Mouse (Mus musculus): ENCODE measurements around the gene Slc12a6. TPM values are rescaled to one million over a fixed set of nuclear protein-coding genes. Genes with fewer than 3 reads are reported as not detected.

Gene Slc12a6
- 9.5 and 10.7 TPM in 2 replicates for polyA plus RNA-seq (2015; fragmentation: Nextera tagmentation; extraction: Ambion mirVana)

DNA sequence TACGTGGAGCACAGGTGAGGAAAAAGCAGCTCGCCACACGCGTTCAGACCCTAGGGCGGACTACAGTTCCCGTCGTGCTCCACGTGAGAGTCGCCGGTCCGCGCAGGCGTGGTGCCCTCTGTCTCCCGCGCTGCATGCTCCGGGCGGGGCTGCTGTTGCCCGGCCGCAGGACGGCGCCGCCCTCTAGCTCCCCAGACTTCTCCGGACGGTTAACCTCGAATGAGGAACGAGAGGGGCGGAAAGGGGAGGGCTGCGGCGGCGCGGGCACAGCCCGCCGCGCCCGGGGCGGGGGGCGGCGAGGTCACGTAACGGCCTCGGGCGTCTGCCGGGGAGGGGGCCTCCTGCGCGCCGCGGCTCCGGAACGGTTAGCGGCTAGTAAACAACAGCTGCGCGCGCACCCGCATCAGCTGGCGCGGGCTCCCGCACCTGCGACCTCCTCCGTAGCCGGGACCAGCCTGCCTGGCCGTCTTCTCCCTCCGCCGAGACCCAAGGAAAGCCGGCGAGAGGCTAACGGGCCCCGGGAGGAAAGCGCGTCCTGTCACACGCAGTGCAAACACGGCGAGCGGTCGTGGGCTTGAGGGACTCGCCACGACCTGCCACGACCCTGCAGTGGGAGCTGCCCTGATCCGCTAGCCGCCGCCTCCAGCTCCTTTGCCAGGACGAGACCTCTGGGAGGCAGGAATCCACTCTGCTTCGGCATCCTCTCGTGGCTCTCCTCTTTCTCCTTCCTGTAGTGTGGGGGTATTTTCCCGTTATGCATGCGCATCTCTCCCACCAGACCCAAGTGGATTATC is at the start of gene Slc12a6:
Gene Slc12a6, plus strand, starts transcription at position 378 of the 794 bp plus-strand sequence.
- H3K27me3 ChIP-seq = no peaks in the 10 kb centered on the region
- H3K4me2 ChIP-seq = peak within 1 kb of the TSS; percentile 78
- H3K9ac ChIP-seq = peak within 1 kb of the TSS; percentile 65
- under 1% methylated on average over 84 of the region's 85 CpGs for WGBS
- H3K4me1 ChIP-seq = peaks cover 31% of the 10 kb centered on the region
- no peaks in the 10 kb centered on the region for H3K9me3 ChIP-seq (replicated peaks)
- peak within 1 kb of the TSS; percentile 91 for H3K27ac ChIP-seq
- no peaks in the 10 kb centered on the region for H3K36me3 ChIP-seq
- peak; percentile 96 for ATAC-seq (replicated peaks; ENCODE audit: low FRiP score)
- peak within 1 kb of the TSS; percentile 89 for H3K4me3 ChIP-seq (replicated peaks)

DNA sequence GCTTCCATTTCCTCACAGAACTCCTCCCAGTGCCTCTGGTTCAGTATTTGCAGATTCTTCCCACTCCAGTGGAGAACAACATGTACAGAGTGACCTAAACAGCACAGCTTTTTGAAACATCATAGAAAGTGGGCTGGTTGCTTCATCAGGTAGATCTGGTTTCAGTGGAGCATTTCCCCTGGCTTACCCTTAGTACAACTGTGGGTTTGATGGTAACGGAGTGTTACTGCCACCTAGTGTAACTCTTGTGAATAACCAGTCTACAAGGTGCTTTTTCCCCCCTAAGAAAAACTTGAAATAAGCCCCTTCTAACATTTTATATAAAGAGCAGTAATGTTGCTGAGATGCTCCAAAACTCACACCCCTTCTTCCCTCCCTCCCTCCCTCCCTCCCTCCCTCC is 49.6 kb upstream of the Slc12a6 start:
- Histone ChIP-seq H3K27me3 (no peaks in the 10 kb centered on the region), H3K9me3 (replicated peaks) (no peaks in the 10 kb centered on the region), H3K36me3 (no peaks in the 10 kb centered on the region), H3K9ac (no peak overlapping the region), H3K4me3 (replicated peaks) (no peak overlapping the region), H3K4me2 (no peak overlapping the region), H3K4me1 (no peaks in the 10 kb centered on the region), H3K27ac (no peak overlapping the region)
- peak; percentile 62; the same call in 1 of the 2 replicates for ATAC-seq (replicated peaks; ENCODE audit: low FRiP score)
- 4% methylated on average over 1 of the region's 1 CpGs for WGBS

DNA sequence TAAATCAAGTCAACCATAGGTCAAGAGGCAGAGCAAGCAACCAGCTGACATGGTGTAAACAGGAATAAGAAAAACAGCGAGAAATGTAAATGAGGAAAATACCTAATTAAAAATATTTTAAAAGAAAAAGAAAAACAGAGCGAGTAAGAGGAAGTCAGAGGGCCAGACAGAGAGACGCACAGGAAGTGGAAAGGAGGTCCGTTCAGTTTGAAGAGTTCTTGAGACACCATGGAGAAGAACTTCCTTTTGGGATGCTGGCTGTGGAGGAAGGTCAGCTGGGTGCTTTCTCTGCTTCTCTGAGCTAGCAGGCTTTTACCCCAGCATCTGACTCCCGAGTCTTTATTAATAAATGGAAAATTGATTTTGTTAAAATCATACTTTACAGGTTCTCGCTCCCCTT is 48.0 kb upstream of the Slc12a6 start:
- Histone ChIP-seq H3K4me1 (no peaks in the 10 kb centered on the region), H3K9ac (no peak overlapping the region), H3K4me2 (no peak overlapping the region), H3K9me3 (replicated peaks) (no peaks in the 10 kb centered on the region), H3K4me3 (replicated peaks) (no peak overlapping the region), H3K36me3 (no peaks in the 10 kb centered on the region), H3K27ac (no peak overlapping the region), H3K27me3 (no peaks in the 10 kb centered on the region)
- WGBS = 80% methylated on average over 6 of the region's 6 CpGs
- ATAC-seq (replicated peaks; ENCODE audit: low FRiP score) = no peak

DNA sequence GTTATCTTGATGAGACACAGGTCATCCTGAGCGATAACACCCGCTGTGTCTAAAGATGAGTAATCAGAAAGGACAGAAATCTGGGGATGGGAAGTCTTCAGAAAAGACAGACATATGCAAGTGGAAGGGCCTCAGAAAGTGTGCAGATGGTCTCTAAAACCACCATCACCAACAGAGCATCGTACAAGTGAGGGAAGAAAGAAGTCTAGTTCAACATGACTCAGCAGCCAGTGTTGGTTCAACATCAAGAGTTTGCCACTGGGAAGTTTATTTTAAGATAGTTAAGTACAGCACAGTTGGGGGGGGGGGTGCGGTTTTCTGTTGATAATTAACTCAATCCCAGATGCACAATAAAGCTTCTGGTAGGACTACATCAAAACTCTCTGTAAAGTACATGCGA is 44.7 kb upstream of the Slc12a6 start:
- Histone ChIP-seq H3K4me3 (replicated peaks) (no peak overlapping the region), H3K27me3 (no peaks in the 10 kb centered on the region), H3K27ac (no peak overlapping the region), H3K4me1 (no peaks in the 10 kb centered on the region), H3K36me3 (no peaks in the 10 kb centered on the region), H3K9me3 (replicated peaks) (no peaks in the 10 kb centered on the region), H3K9ac (no peak overlapping the region), H3K4me2 (no peak overlapping the region)
- WGBS = 85% methylated on average over 5 of the region's 5 CpGs
- no peak for ATAC-seq (replicated peaks; ENCODE audit: low FRiP score)

DNA sequence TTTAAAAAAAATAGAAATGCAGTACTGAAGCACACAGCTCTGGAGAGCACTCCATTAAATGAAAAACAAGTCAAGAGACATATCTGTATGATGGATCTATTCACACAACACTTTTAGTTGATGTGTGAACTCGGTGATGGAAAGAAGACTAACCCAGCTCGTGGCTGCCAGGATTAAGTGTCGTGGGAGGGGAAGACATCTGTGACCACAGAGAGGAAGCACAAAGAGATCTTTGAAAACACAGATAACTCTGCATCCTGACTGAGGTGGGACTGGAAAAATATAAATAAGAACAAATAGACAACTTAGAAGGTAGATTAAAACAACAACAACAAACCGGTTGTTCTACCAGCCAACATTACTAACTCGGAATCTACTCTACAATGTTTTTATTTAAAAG is 43.0 kb upstream of the Slc12a6 start:
- no peak overlapping the region for H3K4me2 ChIP-seq
- no peaks in the 10 kb centered on the region for H3K36me3 ChIP-seq
- no peaks in the 10 kb centered on the region for H3K4me1 ChIP-seq
- WGBS = 69% methylated on average over 5 of the region's 5 CpGs
- no peak overlapping the region for H3K9ac ChIP-seq
- no peaks in the 10 kb centered on the region for H3K9me3 ChIP-seq (replicated peaks)
- ATAC-seq (replicated peaks; ENCODE audit: low FRiP score) = no peak
- no peak overlapping the region for H3K27ac ChIP-seq
- no peaks in the 10 kb centered on the region for H3K27me3 ChIP-seq
- no peak overlapping the region for H3K4me3 ChIP-seq (replicated peaks)

DNA sequence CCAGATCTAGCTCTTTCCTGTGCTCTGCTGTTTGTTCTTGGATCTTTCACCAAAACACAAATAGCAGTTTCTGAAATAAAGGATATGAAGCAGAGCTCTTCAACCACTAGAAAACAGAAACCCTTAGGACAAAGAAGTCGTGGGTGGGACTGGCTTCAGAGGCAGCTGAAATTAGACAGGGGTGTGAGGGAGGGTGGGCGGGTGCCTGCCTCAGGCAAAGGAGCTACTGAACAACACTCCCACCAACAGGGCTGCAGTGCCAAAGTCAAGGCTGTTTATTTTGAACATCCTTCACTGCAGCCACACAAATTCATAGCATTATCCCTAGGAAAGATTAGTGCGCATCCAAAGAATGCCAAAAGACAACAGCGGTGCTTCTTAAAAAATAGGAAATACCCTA is 41.3 kb upstream of the Slc12a6 start:
- no peaks in the 10 kb centered on the region for H3K4me1 ChIP-seq
- no peak overlapping the region for H3K4me3 ChIP-seq (replicated peaks)
- H3K9ac ChIP-seq = no peak overlapping the region
- H3K9me3 ChIP-seq (replicated peaks) = no peaks in the 10 kb centered on the region
- H3K27me3 ChIP-seq = no peaks in the 10 kb centered on the region
- no peak for ATAC-seq (replicated peaks; ENCODE audit: low FRiP score)
- WGBS = 50% methylated on average over 4 of the region's 4 CpGs
- no peak overlapping the region for H3K4me2 ChIP-seq
- H3K27ac ChIP-seq = no peak overlapping the region
- H3K36me3 ChIP-seq = no peaks in the 10 kb centered on the region

DNA sequence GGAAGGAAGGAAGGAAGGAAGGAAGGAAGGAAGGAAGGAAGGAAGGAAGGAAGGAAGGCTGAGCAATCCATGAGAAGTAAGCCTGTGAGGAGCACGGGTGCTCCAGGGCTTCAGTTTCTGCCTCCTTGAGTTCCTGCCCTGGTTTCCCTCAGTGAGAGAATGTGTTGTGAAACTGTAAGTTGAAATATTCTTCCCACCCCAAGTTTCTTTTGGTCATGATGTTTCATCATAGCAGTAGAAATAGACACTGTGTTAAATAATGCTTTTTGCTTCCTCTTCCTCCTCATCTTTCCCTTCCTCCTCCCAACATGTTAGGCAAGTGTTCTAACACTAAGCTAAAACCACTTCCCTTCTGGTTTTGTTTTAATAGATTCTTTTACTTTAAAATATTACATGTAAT is 33.0 kb upstream of the Slc12a6 start:
- Histone ChIP-seq H3K36me3 (no peaks in the 10 kb centered on the region), H3K4me1 (no peaks in the 10 kb centered on the region), H3K9ac (no peak overlapping the region), H3K4me2 (no peak overlapping the region), H3K27me3 (no peaks in the 10 kb centered on the region), H3K4me3 (replicated peaks) (no peak overlapping the region), H3K9me3 (replicated peaks) (no peaks in the 10 kb centered on the region), H3K27ac (no peak overlapping the region)
- no peak for ATAC-seq (replicated peaks; ENCODE audit: low FRiP score)
- WGBS = 80% methylated on average over 1 of the region's 1 CpGs

DNA sequence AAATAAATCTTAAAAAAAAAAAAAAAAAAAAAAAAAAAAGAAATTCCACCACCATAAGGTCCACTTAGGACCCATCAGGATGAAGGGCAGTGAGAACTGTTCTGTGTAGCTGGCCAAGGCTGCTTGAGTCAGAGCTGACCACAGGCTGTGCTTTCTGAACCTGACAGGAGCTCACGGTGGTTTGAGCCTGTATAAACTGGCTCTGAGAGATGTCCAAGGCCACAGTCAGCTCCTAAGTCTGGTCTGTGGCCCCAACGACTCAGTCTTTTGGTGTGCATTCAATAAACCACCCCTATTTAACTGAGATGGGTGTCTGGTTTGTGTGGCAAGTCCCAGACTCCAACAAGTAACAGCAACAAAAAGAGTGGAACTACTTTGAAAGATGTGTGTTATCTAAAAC is 29.0 kb upstream of the Slc12a6 start:
- Histone ChIP-seq H3K36me3 (no peaks in the 10 kb centered on the region), H3K4me1 (peaks cover 24% of the 10 kb centered on the region), H3K27me3 (0 out of 2 replicates have a peak, but pooled peaks cover 3% of the 10 kb centered on the region), H3K27ac (no peak overlapping the region), H3K4me3 (replicated peaks) (no peak overlapping the region), H3K9ac (no peak overlapping the region), H3K4me2 (no peak overlapping the region), H3K9me3 (replicated peaks) (no peaks in the 10 kb centered on the region)
- no peak for ATAC-seq (replicated peaks; ENCODE audit: low FRiP score)
- WGBS = 76% methylated on average over 2 of the region's 2 CpGs

DNA sequence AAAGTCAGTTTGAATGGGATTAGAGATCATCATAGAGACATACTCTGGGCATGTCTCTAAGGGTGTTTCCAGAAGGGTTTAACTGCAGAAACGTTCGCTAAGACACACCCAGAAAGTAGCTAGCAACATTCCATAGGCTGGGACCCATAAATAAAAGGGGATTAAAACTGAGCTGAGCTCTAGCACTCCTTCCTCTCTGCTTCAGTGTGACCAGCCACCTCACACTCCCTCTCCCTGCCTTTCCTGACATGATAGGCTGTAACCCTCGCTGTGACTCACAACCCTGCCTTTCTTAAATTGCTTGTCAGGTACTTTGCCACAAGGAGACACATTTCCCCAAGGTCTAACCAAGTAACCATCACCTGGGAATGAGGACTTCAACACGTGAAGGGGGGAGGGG is 27.6 kb upstream of the Slc12a6 start:
- H3K27ac ChIP-seq = no peak overlapping the region
- no peak overlapping the region for H3K9ac ChIP-seq
- 4% methylated on average over 4 of the region's 4 CpGs for WGBS
- no peaks in the 10 kb centered on the region for H3K9me3 ChIP-seq (replicated peaks)
- no peak overlapping the region for H3K4me3 ChIP-seq (replicated peaks)
- no peak for ATAC-seq (replicated peaks; ENCODE audit: low FRiP score)
- peak overlapping the region; percentile 94; the same call in 1 of the 2 replicates for H3K4me2 ChIP-seq
- no peaks in the 10 kb centered on the region for H3K36me3 ChIP-seq
- 0 out of 2 replicates have a peak, but pooled peaks cover 3% of the 10 kb centered on the region for H3K27me3 ChIP-seq
- peaks cover 28% of the 10 kb centered on the region for H3K4me1 ChIP-seq

DNA sequence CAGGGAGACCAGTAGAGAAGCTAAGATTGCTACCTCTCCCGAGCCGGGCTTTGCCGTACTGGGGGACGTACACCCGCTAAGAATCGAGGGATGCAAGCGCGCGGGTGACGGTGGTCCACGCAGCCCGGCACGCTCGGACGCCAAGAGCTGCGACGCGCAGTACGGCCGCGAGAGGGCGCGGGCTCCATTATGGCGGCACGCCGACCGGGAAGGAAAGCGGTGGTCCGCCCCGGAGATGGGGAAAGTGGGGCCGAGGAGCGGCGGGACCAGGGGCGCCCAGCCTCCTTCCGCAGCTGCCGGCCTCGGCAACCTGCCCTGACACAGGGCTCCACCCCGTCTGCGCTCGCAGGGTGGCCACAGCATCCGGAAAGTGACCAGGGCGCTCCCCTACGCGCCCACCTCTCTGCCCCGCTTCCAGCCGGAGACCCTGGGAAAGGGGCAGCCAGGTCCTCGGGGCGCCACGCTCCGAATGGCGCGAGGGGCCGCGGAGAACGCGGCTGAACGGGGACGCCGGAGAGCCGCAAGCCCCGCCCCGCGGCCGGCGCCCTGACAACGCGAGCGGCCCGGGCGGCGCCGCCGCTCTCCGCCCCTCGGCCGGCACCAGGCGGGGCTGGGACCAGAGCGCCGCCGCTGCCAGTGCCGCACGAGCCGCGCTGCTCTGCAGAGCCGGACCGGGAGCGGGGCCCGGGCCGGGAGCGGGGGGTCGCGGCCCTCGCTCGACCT is 26.3 kb upstream of the Slc12a6 start, which contains the start of gene Lpcat4:
Gene Lpcat4, plus strand, starts transcription at position 257 of the 723 bp plus-strand sequence.
- H3K36me3 ChIP-seq = peaks cover 6% of the 10 kb centered on the region
- peak within 1 kb of the TSS; percentile 86 for H3K4me3 ChIP-seq (replicated peaks)
- ATAC-seq (replicated peaks; ENCODE audit: low FRiP score) = peak; percentile 92
- peak within 1 kb of the TSS; percentile 77 for H3K9ac ChIP-seq
- under 1% methylated on average over 62 of the region's 94 CpGs for WGBS
- peaks cover 35% of the 10 kb centered on the region for H3K4me1 ChIP-seq
- H3K9me3 ChIP-seq (replicated peaks) = no peaks in the 10 kb centered on the region
- peak within 1 kb of the TSS; percentile 94 for H3K4me2 ChIP-seq
- H3K27ac ChIP-seq = peak within 1 kb of the TSS; percentile 97
- 0 out of 2 replicates have a peak, but pooled peaks cover 3% of the 10 kb centered on the region for H3K27me3 ChIP-seq

DNA sequence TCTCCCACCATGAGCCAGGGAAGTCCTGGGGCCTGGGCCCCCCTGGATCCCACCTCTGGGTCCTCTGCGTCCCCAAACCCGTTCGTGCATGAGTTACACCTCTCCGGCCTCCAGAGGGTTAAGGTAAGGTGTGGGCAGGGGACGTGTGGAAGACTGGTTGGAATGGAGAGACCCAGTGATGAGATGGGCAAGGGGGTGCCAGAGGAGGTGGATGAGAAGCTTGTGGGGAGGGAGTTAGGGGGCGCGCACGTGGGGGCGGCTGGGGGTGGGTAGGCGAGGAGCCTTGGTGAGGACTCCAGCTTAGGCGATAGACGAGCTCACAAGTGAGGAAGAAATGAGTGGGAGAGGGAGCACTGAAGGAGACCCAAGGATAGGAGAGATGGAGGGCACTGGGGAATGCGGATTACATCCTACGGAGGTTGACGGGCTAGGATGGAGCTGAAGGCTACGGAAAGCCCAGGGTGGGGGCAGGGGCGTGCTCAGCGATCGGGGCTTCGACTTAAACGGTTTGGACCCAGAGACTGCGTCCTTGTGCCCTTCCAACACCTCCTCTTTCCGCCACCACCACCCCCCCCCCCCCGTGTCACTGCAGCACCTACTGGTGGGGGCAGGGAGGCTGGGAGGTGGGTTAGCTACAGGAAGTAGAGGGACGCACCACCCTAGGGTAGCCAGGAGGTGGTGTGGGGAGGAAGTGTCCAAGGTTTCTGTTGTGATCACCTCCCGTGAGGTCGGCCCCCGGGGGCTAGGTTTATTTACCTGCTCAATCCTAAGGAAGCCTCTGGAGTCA is 25.5 kb upstream of the Slc12a6 start:
- H3K4me2 ChIP-seq = peak overlapping the region; percentile 94
- 0 out of 2 replicates have a peak, but pooled peaks cover 3% of the 10 kb centered on the region for H3K27me3 ChIP-seq
- 1% methylated on average over 28 of the region's 28 CpGs for WGBS
- peaks cover 11% of the 10 kb centered on the region for H3K36me3 ChIP-seq
- H3K4me3 ChIP-seq (replicated peaks) = peak overlapping the region; percentile 86
- H3K9me3 ChIP-seq (replicated peaks) = no peaks in the 10 kb centered on the region
- H3K4me1 ChIP-seq = peaks cover 35% of the 10 kb centered on the region
- ATAC-seq (replicated peaks; ENCODE audit: low FRiP score) = peak; percentile 64
- peak overlapping the region; percentile 77 for H3K9ac ChIP-seq
- H3K27ac ChIP-seq = peak overlapping the region; percentile 97

Data from kidney, embryonic 15.5 days (tissue).